Mouse (Mus musculus) cerebellum, adult 11 months (tissue): Measurements from ENCODE around the gene Myo1g.

Experiments
- DNase-seq: peaks from one replicate; pipeline ENCODE4 v3.0.0; 2022

Gene Myo1g

GRCm38 (mm10) chr11:6520507-6521173 is at the start of gene Myo1g:
TSS of gene Myo1g (minus strand) at chr11:6520965.
- DNase-seq: no peak

DNA sequence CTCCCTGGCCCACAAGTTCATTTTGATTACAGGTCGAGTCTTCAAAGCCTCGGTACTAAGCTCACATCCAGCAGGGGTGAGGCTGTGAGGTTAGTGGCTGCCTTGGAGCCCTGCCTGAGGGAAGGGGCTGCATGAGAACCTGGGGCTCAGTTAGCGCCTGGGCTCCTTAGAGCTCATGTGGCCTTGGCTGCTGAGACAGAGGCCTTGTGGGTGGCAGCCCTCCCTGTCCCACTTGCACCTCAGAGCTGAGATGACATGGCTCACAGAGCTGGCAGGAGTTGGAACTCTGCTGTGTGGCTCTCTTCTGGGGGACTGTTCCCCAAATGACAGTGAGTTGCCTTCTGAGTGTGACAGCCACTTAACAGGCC is 48.6 kb upstream of the Myo1g start:
- DNase-seq: no peak

- DNase-seq: no peak
Measured at GRCm38 (mm10) chr11:6568584-6569409, 48.0 kb upstream of the Myo1g start.

- no peak for DNase-seq
Measured at GRCm38 (mm10) chr11:6567951-6568350, 47.2 kb upstream of the Myo1g start.

- DNase-seq: no peak
Measured at GRCm38 (mm10) chr11:6566496-6566895, 45.7 kb upstream of the Myo1g start.

GRCm38 (mm10) chr11:6563201-6563600 is 42.4 kb upstream of the Myo1g start:
- no peak for DNase-seq

- DNase-seq: no peak
Measured at GRCm38 (mm10) chr11:6562359-6562758, 41.6 kb upstream of the Myo1g start.

DNA sequence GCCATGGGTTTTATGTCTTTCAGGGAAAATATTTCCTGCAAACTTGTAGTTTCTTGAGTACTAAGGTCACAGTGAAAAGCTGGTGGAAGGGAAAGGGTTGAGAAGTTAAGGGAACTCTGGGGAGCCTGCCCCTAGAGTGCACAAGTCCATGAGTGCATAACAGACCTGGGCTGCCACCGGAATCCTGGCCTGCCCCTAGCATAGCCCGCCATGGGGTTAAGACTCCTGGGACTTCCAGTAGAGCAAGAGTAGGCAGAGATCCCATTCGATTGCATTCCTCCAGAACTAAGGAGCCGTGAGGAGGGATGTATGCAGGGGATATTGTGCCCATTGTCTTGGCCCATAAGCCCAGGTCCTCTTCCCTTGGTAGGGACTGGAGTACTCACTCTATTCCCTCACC is 40.7 kb upstream of the Myo1g start:
- no peak for DNase-seq

DNA sequence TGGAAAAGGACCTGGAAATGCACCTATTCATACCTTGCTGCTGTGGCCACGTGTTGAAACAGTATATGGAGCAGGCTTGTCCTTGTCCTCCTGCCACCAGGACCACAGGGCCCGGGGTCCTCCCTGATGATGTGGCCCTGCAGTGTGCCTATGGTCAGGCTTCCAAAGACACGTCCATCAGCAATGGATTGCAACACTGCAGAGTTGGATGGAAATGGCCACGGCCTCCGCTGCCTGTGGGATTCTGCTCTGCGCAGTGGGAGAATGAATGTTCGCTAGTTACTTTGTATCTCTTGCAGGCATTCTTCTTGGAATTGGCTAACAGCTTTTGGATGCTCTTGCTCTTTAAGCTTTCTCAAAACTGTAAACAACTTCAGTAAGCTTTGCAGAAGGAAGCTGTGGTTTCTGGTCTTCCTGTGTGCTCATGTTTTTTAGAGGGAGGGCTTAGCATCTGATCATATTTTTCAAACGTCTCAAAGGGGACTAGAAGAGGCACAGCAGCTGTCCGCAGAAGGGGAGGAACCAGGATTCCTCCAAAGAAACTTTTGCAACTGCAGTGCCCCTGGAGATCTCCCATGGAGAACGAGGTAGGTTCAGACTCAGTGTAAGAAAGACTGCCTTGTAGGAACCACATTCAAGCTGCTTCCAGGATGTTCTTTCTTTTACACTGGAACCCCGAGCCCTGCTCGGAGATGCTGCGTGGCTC is 40.0 kb upstream of the Myo1g start:
- DNase-seq: no peak

GRCm38 (mm10) chr11:6559996-6560395 is 39.2 kb upstream of the Myo1g start:
- no peak for DNase-seq

- no peak for DNase-seq
Measured at GRCm38 (mm10) chr11:6558234-6558633, 37.5 kb upstream of the Myo1g start.

- DNase-seq: no peak
Measured at GRCm38 (mm10) chr11:6550201-6550600, 29.4 kb upstream of the Myo1g start.

DNA sequence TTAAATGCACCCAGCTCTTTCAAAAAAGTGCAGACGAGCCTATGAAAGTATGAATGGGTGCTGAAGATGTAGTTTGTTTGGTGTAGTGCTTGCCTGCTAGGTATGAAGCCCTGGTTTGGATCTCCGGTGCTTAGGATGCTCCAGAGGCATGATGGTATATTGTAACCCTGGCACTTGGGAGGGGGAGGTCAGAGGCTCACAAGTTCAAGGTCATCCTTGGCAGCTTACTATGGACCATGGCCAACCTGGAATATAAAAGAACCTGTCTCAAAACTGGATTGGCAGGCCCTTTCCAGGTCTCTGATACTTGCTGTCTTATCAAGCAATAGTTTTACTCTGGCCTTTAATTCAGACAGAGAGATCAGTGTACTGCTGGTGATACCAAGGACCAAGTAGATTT is 29.0 kb upstream of the Myo1g start:
- DNase-seq: no peak

GRCm38 (mm10) chr11:6547696-6548325 is 27.0 kb upstream of the Myo1g start:
- DNase-seq: no peak

- peak; percentile 43 for DNase-seq
Measured at GRCm38 (mm10) chr11:6547037-6547680, 26.4 kb upstream of the Myo1g start.

GRCm38 (mm10) chr11:6546205-6547013 is 25.6 kb upstream of the Myo1g start, which contains the start of gene Ccm2:
TSS of gene Ccm2 (plus strand) at chr11:6546887.
- DNase-seq: peak; percentile 95

GRCm38 (mm10) chr11:6545857-6546192 is 25.1 kb upstream of the Myo1g start:
- DNase-seq: no peak

DNA sequence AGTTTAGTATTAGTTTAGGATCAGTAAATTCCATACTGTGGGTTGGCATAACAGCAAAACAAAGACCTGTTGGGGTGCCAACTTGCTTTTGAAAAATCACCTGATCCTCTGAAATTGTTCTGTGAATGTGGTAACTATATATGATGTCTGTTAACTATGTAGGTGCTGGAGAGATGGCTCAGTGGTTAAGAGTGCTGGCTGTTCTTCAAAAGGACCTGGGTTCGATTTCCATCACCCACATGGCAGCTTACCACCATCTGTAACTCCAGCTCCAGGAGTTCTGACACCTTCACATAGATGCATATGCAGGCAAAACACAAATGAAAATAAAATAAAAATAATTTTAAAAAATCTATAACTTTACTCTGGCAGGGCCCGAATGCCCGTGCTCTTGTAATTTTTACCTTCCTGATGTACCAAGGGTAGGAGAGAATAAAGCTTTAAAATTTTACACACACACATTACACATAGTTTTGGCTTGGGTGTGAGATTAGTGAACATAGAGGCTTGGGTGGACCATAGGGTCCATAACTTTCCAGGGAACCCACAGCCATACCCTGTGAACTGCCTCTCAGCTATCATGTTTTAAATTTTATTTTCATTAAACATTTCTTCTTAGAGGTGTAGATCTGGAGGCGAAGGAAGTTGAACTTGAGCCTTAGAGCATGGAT is 24.6 kb upstream of the Myo1g start:
- no peak for DNase-seq

DNA sequence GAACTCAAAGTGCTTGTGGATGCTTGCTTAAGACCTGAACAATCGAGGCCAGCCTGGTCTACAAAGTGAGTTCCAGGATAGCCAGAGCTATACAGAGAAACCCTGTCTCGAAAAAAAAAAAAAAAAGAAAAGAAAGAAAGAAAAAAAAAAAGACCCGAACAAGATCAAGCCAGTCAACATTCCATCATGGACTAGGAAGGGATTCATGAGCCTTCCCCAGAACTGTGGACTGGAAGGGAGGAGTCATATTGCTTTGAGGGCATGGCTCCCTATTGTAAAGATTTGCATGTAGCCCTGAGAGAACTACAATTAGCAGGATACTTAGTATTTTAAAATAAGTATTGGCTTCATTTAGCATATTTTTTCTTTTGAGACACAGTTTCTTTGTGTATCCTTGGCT is 23.9 kb upstream of the Myo1g start:
- no peak for DNase-seq

DNA sequence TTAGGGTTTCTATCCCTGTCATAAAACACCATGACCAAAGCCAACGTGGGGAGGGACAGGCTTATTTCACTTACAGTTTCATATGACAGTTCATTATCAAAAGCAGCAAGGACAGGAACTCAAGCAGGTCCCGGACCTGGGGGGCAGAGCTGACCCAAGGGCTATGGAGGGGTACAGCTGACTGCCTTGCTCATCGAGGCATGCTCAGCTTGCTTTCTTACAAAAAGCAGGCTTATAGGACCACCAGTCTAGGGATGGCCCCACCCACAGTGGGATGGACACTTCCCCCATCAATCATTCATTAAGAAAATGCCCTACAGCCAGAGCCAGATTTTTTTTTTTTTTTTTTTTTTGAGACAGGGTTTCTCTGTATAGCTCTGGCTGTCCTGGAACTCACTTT is 10.0 kb upstream of the Myo1g start:
- no peak for DNase-seq

- DNase-seq: no peak
Measured at GRCm38 (mm10) chr11:6529961-6530360, 9.2 kb upstream of the Myo1g start.
